In genomic region chr6:52036077-52036476, GRCm38 (mm10) we compare ENCODE assay signal across 10 mouse cellular contexts. TPM values are rescaled to one million over a fixed set of nuclear protein-coding genes. Genes with fewer than 3 reads are reported as not detected.
DNase-seq lines count a peak whose midpoint lies in the region; ATAC-seq and TF ChIP-seq lines count a peak whose summit lies in the region.
"Had no signal": no experiment of that assay in that cellular context is flagged by ENCODE, and none has a peak within 500 bp of the region (broad histone marks: within the 10 kb centered on the region; RNA-seq: fewer than 3 reads in every experiment).

No protein-coding gene starts in this region.

- H3K4me2 ChIP-seq in kidney, embryonic 14.5 days (replicated peaks; ENCODE audit: low read depth, low read length): no peak overlapping the region
- H3K4me2 ChIP-seq: forebrain, embryonic 12.5 days; limb, embryonic 13.5 days had no signal

- 87% methylated on average over 4 of the region's 4 CpGs for WGBS in kidney, embryonic 14.5 days

- no peaks in the 10 kb centered on the region; the same call in 1 of the 2 replicates for H3K9me3 ChIP-seq in kidney, embryonic 14.5 days (ENCODE audit: control insufficient read depth, low read length)
- no peaks in the 10 kb centered on the region for H3K9me3 ChIP-seq in MEL (replicated peaks; ENCODE audit: insufficient read depth, low read length)
- H3K9me3 ChIP-seq: forebrain, embryonic 12.5 days had no signal

- no peaks in the 10 kb centered on the region for H3K27me3 ChIP-seq in kidney, embryonic 14.5 days (ENCODE audit: control insufficient read depth, insufficient read depth, low read length)
- no peaks in the 10 kb centered on the region for H3K27me3 ChIP-seq in MEL (ENCODE audit: control insufficient read depth in 1 of 2, insufficient read depth in 2 of 2, low read length in 2 of 2)
- H3K27me3 ChIP-seq: forebrain, embryonic 12.5 days; limb, embryonic 13.5 days had no signal

- H3K27ac ChIP-seq in kidney, embryonic 14.5 days (ENCODE audit: low read depth, low read length): no peak overlapping the region
- no peak overlapping the region for H3K27ac ChIP-seq in MEL (ENCODE audit: control insufficient read depth, low read depth, low read length)
- H3K27ac ChIP-seq: forebrain, embryonic 12.5 days; limb, embryonic 13.5 days had no signal

- no peak for ATAC-seq in kidney, embryonic 14.5 days (ENCODE audit: low FRiP score, low TSS enrichment)
- ATAC-seq: midbrain, embryonic 16.5 days had no signal

- DNase-seq in kidney, adult 9 months: peak; percentile 23
- DNase-seq in B cell, adult 2 months: peak; percentile 52 to 53
- DNase-seq in MEL (ENCODE audit: low read depth, low spot score): peak; percentile 72
- peak; percentile 44 for DNase-seq in lung, postnatal 36 days
- DNase-seq in right cerebral cortex, adult 2 months (ENCODE audit: low spot score in 2 of 2): no peak
- DNase-seq in ovary, postnatal 10 days (ENCODE audit: low spot score): no peak

- TF ChIP-seq POLR2A in MEL (IDR thresholded peaks at IDR 0.05; ENCODE audit: control insufficient read depth in 1 of 2, insufficient read depth in 1 of 2, low read depth in 1 of 2, low read length in 2 of 2, poor library complexity in 1 of 2): no peak

- TF ChIP-seq EP300 in MEL (IDR thresholded peaks at IDR 0.05; ENCODE audit: low read depth in 1 of 2, low read length in 2 of 2): no peak

- no peaks in the 10 kb centered on the region for H3K79me2 ChIP-seq in MEL (ENCODE audit: control insufficient read depth, insufficient read depth, low read length, poor library complexity)

- TF ChIP-seq CTCF in MEL (IDR thresholded peaks at IDR 0.05 in 2 of 3, conservative IDR thresholded peaks at IDR 0.05 in 1 of 3; ENCODE audit: control insufficient read depth in 1 of 3, insufficient read depth in 1 of 3, low read depth in 2 of 3, low read length in 3 of 3, poor library complexity in 1 of 3, severe bottlenecking in 1 of 3): peak; percentile 67 to 76 (median 67)

- no peak overlapping the region for H3K9ac ChIP-seq in kidney, embryonic 14.5 days (ENCODE audit: low read depth, low read length)
- no peak overlapping the region for H3K9ac ChIP-seq in MEL (ENCODE audit: control insufficient read depth, low read depth, low read length, poor library complexity, severe bottlenecking)
- H3K9ac ChIP-seq: forebrain, embryonic 12.5 days; limb, embryonic 13.5 days had no signal

- no peak overlapping the region for H3K4me3 ChIP-seq in kidney, embryonic 14.5 days (ENCODE audit: low read length)
- H3K4me3 ChIP-seq in MEL (ENCODE audit: control insufficient read depth in 1 of 2, insufficient read depth in 1 of 2, low read depth in 2 of 2, low read length in 2 of 2): no peak overlapping the region
- H3K4me3 ChIP-seq: forebrain, embryonic 12.5 days; limb, embryonic 13.5 days had no signal

- H3K4me1 ChIP-seq in kidney, embryonic 14.5 days (ENCODE audit: control insufficient read depth, insufficient read depth, low read length): no peaks in the 10 kb centered on the region
- no peaks in the 10 kb centered on the region for H3K4me1 ChIP-seq in MEL (ENCODE audit: control insufficient read depth in 1 of 2, insufficient read depth in 2 of 2, low read length in 2 of 2)

- no peaks in the 10 kb centered on the region for H3K36me3 ChIP-seq in kidney, embryonic 14.5 days (ENCODE audit: control insufficient read depth, insufficient read depth, low read length)
- H3K36me3 ChIP-seq in MEL (ENCODE audit: control insufficient read depth in 1 of 2, insufficient read depth in 2 of 2, low read length in 2 of 2): no peaks in the 10 kb centered on the region
- H3K36me3 ChIP-seq: forebrain, embryonic 12.5 days; limb, embryonic 13.5 days had no signal

- TF ChIP-seq RAD21 in MEL (IDR thresholded peaks at IDR 0.05; ENCODE audit: low read depth, low read length): peak; percentile 83

TF ChIP-seq in MEL, 35 proteins besides CTCF, POLR2A, EP300 and RAD21:
- TF ChIP-seq SMC3 (IDR thresholded peaks at IDR 0.05; ENCODE audit: low read depth, low read length): peak; percentile 73
- TF ChIP-seq POLR2AphosphoS2 (IDR thresholded peaks at IDR 0.05; ENCODE audit: low read length): no peak
- TF ChIP-seq TBP (IDR thresholded peaks at IDR 0.05; ENCODE audit: low read depth, low read length): no peak
- TF ChIP-seq ZC3H11A (IDR thresholded peaks at IDR 0.05; ENCODE audit: low read depth, low read length): peak; percentile 61

RNA-seq across cellular contexts. Expression of gene Skap2, which starts 23.7 kb away (rescaled TPM):
- polyA plus RNA-seq in kidney, embryonic 14.5 days (2014; fragmentation: Nextera tagmentation; extraction: Ambion mirVana): 29.2 and 33.8 TPM in 2 replicates
- 17.7 and 17.8 TPM in 2 replicates for total RNA-seq in MEL (2012; rRNA removed)
- polyA plus RNA-seq in MEL (2012; ENCODE audit: insufficient read depth in 1 of 2, insufficient read length in 2 of 2, low read depth in 1 of 2, low replicate concordance in 2 of 2, missing spikeins in 1 of 2): 10 to 100 TPM in 1 of 2 experiments, not detected in 1; 31.3 TPM

Comparison
In these comparisons a context has a peak if more than half of its experiments do, and no peak if none do; other contexts are left out.
1. DNase-seq: peak in kidney, adult 9 months (single experiment), B cell, adult 2 months (2 of 2), MEL (single experiment) and lung, postnatal 36 days (single experiment); none in right cerebral cortex, adult 2 months (0 of 2) and ovary, postnatal 10 days (single experiment).